Mouse (Mus musculus): ENCODE results near the gene Ablim2. TPM values are rescaled to one million over a fixed set of nuclear protein-coding genes. Genes with fewer than 3 reads are reported as not detected.
A peak's percentile ranks its signal among the peaks of the same experiment; 100 is the strongest.

The Ablim2 gene
- polyA plus RNA-seq, 1 experiment from 2014 or later: 0.77 TPM

- Histone ChIP-seq H3K36me3 (ENCODE audit: control insufficient read depth, insufficient read depth, low read length) (no peaks in the 10 kb centered on the region), H3K4me1 (replicated peaks; ENCODE audit: control insufficient read depth, insufficient read depth, low read length) (peaks cover 6% of the 10 kb centered on the region; the same call in 1 of the 2 replicates), H3K4me3 (ENCODE audit: low read length) (peak overlapping the region; percentile 64), H3K9ac (ENCODE audit: low read length) (0 out of 2 replicates have a peak overlapping the region, but pooled peaks have one; percentile 17), H3K27me3 (ENCODE audit: control insufficient read depth, insufficient read depth, low read depth, low read length) (peaks cover 33% of the 10 kb centered on the region), H3K9me3 (ENCODE audit: control insufficient read depth, low read length) (no peaks in the 10 kb centered on the region), H3K4me2 (ENCODE audit: low read depth, low read length) (peak overlapping the region; percentile 100), H3K27ac (ENCODE audit: low read length) (no peak overlapping the region)
- ATAC-seq (ENCODE audit: low read depth): peak; percentile 6; the same call in 1 of the 2 replicates
- WGBS: 11% methylated on average over 21 of the region's 26 CpGs
Observed at GRCm38 (mm10) chr5:35756997-35757638, 562 bp upstream of the Ablim2 start.

GRCm38 (mm10) chr5:35758081-35759053, 687 bp downstream of the Ablim2 start:
- 1% methylated on average over 40 of the region's 40 CpGs for WGBS
- H3K27me3 ChIP-seq (ENCODE audit: control insufficient read depth, insufficient read depth, low read depth, low read length): peaks cover 33% of the 10 kb centered on the region
- H3K4me2 ChIP-seq (ENCODE audit: low read depth, low read length): peak overlapping the region; percentile 100
- peak overlapping the region; percentile 64 for H3K4me3 ChIP-seq (ENCODE audit: low read length)
- H3K36me3 ChIP-seq (ENCODE audit: control insufficient read depth, insufficient read depth, low read length): no peaks in the 10 kb centered on the region
- peak; percentile 18 for ATAC-seq (ENCODE audit: low read depth)
- peaks cover 6% of the 10 kb centered on the region; the same call in 1 of the 2 replicates for H3K4me1 ChIP-seq (replicated peaks; ENCODE audit: control insufficient read depth, insufficient read depth, low read length)
- peak overlapping the region; percentile 56 for H3K9ac ChIP-seq (ENCODE audit: low read length)
- no peak overlapping the region for H3K27ac ChIP-seq (ENCODE audit: low read length)
- no peaks in the 10 kb centered on the region for H3K9me3 ChIP-seq (ENCODE audit: control insufficient read depth, low read length)

GRCm38 (mm10) chr5:35761323-35761722, 3.6 kb downstream of the Ablim2 start:
- no peak for ATAC-seq (ENCODE audit: low read depth)
- H3K4me2 ChIP-seq (ENCODE audit: low read depth, low read length): no peak overlapping the region
- WGBS: 67% methylated on average over 5 of the region's 5 CpGs
- peaks cover 6% of the 10 kb centered on the region; the same call in 1 of the 2 replicates for H3K4me1 ChIP-seq (replicated peaks; ENCODE audit: control insufficient read depth, insufficient read depth, low read length)
- peaks cover 32% of the 10 kb centered on the region for H3K27me3 ChIP-seq (ENCODE audit: control insufficient read depth, insufficient read depth, low read depth, low read length)
- H3K27ac ChIP-seq (ENCODE audit: low read length): no peak overlapping the region
- no peak overlapping the region for H3K4me3 ChIP-seq (ENCODE audit: low read length)
- no peak overlapping the region for H3K9ac ChIP-seq (ENCODE audit: low read length)
- no peaks in the 10 kb centered on the region for H3K9me3 ChIP-seq (ENCODE audit: control insufficient read depth, low read length)
- no peaks in the 10 kb centered on the region for H3K36me3 ChIP-seq (ENCODE audit: control insufficient read depth, insufficient read depth, low read length)

- no peak overlapping the region for H3K4me3 ChIP-seq (ENCODE audit: low read length)
- peaks cover 25% of the 10 kb centered on the region for H3K27me3 ChIP-seq (ENCODE audit: control insufficient read depth, insufficient read depth, low read depth, low read length)
- peaks cover 6% of the 10 kb centered on the region; the same call in 1 of the 2 replicates for H3K4me1 ChIP-seq (replicated peaks; ENCODE audit: control insufficient read depth, insufficient read depth, low read length)
- H3K27ac ChIP-seq (ENCODE audit: low read length): no peak overlapping the region
- ATAC-seq (ENCODE audit: low read depth): no peak
- no peak overlapping the region for H3K9ac ChIP-seq (ENCODE audit: low read length)
- no peaks in the 10 kb centered on the region for H3K36me3 ChIP-seq (ENCODE audit: control insufficient read depth, insufficient read depth, low read length)
- WGBS: 45% methylated on average over 5 of the region's 5 CpGs
- H3K4me2 ChIP-seq (ENCODE audit: low read depth, low read length): no peak overlapping the region
- H3K9me3 ChIP-seq (ENCODE audit: control insufficient read depth, low read length): no peaks in the 10 kb centered on the region
Observed at GRCm38 (mm10) chr5:35762388-35762787, 4.7 kb downstream of the Ablim2 start.

- Histone ChIP-seq H3K4me3 (ENCODE audit: low read length) (no peak overlapping the region), H3K4me2 (ENCODE audit: low read depth, low read length) (no peak overlapping the region), H3K27ac (ENCODE audit: low read length) (no peak overlapping the region), H3K4me1 (replicated peaks; ENCODE audit: control insufficient read depth, insufficient read depth, low read length) (peaks cover 6% of the 10 kb centered on the region; the same call in 1 of the 2 replicates), H3K9me3 (ENCODE audit: control insufficient read depth, low read length) (no peaks in the 10 kb centered on the region), H3K27me3 (ENCODE audit: control insufficient read depth, insufficient read depth, low read depth, low read length) (peaks cover 24% of the 10 kb centered on the region), H3K9ac (ENCODE audit: low read length) (no peak overlapping the region), H3K36me3 (ENCODE audit: control insufficient read depth, insufficient read depth, low read length) (no peaks in the 10 kb centered on the region)
- no peak for ATAC-seq (ENCODE audit: low read depth)
- WGBS: 60% methylated on average over 10 of the region's 10 CpGs
Observed at GRCm38 (mm10) chr5:35762850-35763249, 5.2 kb downstream of the Ablim2 start.

GRCm38 (mm10) chr5:35765909-35766308, 8.2 kb downstream of the Ablim2 start:
- Histone ChIP-seq H3K36me3 (ENCODE audit: control insufficient read depth, insufficient read depth, low read length) (no peaks in the 10 kb centered on the region), H3K9ac (ENCODE audit: low read length) (no peak overlapping the region), H3K4me2 (ENCODE audit: low read depth, low read length) (no peak overlapping the region), H3K4me3 (ENCODE audit: low read length) (no peak overlapping the region), H3K9me3 (ENCODE audit: control insufficient read depth, low read length) (no peaks in the 10 kb centered on the region), H3K27me3 (ENCODE audit: control insufficient read depth, insufficient read depth, low read depth, low read length) (no peaks in the 10 kb centered on the region), H3K27ac (ENCODE audit: low read length) (no peak overlapping the region), H3K4me1 (replicated peaks; ENCODE audit: control insufficient read depth, insufficient read depth, low read length) (no peaks in the 10 kb centered on the region)
- ATAC-seq (ENCODE audit: low read depth): no peak
- WGBS: 82% methylated on average over 6 of the region's 6 CpGs

GRCm38 (mm10) chr5:35768525-35768924, 10.8 kb downstream of the Ablim2 start:
- Histone ChIP-seq H3K9me3 (ENCODE audit: control insufficient read depth, low read length) (no peaks in the 10 kb centered on the region), H3K27ac (ENCODE audit: low read length) (no peak overlapping the region), H3K4me3 (ENCODE audit: low read length) (no peak overlapping the region), H3K4me2 (ENCODE audit: low read depth, low read length) (no peak overlapping the region), H3K36me3 (ENCODE audit: control insufficient read depth, insufficient read depth, low read length) (no peaks in the 10 kb centered on the region), H3K27me3 (ENCODE audit: control insufficient read depth, insufficient read depth, low read depth, low read length) (no peaks in the 10 kb centered on the region), H3K4me1 (replicated peaks; ENCODE audit: control insufficient read depth, insufficient read depth, low read length) (no peaks in the 10 kb centered on the region), H3K9ac (ENCODE audit: low read length) (no peak overlapping the region)
- no peak for ATAC-seq (ENCODE audit: low read depth)
- WGBS: 60% methylated on average over 3 of the region's 3 CpGs

GRCm38 (mm10) chr5:35768997-35769396, 11.3 kb downstream of the Ablim2 start:
- Histone ChIP-seq H3K9ac (ENCODE audit: low read length) (no peak overlapping the region), H3K4me3 (ENCODE audit: low read length) (no peak overlapping the region), H3K36me3 (ENCODE audit: control insufficient read depth, insufficient read depth, low read length) (no peaks in the 10 kb centered on the region), H3K27ac (ENCODE audit: low read length) (no peak overlapping the region), H3K27me3 (ENCODE audit: control insufficient read depth, insufficient read depth, low read depth, low read length) (no peaks in the 10 kb centered on the region), H3K4me2 (ENCODE audit: low read depth, low read length) (no peak overlapping the region), H3K9me3 (ENCODE audit: control insufficient read depth, low read length) (no peaks in the 10 kb centered on the region), H3K4me1 (replicated peaks; ENCODE audit: control insufficient read depth, insufficient read depth, low read length) (no peaks in the 10 kb centered on the region)
- no peak for ATAC-seq (ENCODE audit: low read depth)
- WGBS: 82% methylated on average over 7 of the region's 7 CpGs

- no peak for ATAC-seq (ENCODE audit: low read depth)
- no peak overlapping the region for H3K4me3 ChIP-seq (ENCODE audit: low read length)
- H3K9me3 ChIP-seq (ENCODE audit: control insufficient read depth, low read length): no peaks in the 10 kb centered on the region
- no peaks in the 10 kb centered on the region for H3K36me3 ChIP-seq (ENCODE audit: control insufficient read depth, insufficient read depth, low read length)
- 82% methylated on average over 2 of the region's 2 CpGs for WGBS
- H3K4me2 ChIP-seq (ENCODE audit: low read depth, low read length): no peak overlapping the region
- no peak overlapping the region for H3K9ac ChIP-seq (ENCODE audit: low read length)
- no peak overlapping the region for H3K27ac ChIP-seq (ENCODE audit: low read length)
- H3K27me3 ChIP-seq (ENCODE audit: control insufficient read depth, insufficient read depth, low read depth, low read length): no peaks in the 10 kb centered on the region
- H3K4me1 ChIP-seq (replicated peaks; ENCODE audit: control insufficient read depth, insufficient read depth, low read length): no peaks in the 10 kb centered on the region
Observed at GRCm38 (mm10) chr5:35770246-35770645, 12.6 kb downstream of the Ablim2 start.

Measured in lung, embryonic 16.5 days (tissue).